Mouse (Mus musculus) kidney, postnatal 10 days (tissue): ENCODE measurements at regions not wholly inside any gene's neighbourhood (a gene's known extent, or its start where the extent isn't known, plus 50 kb on each side); places are given as distances from the start of the nearest gene placed in this dataset.

ENCODE experiments used
- DNase-seq: peaks from one replicate; pipeline ENCODE4 v3.0.0; 2021; ENCODE audit warnings: mixed read lengths

- no peak for DNase-seq
Observed at GRCm38 (mm10) chr2:72677731-72678130, 201.8 kb downstream of the Cdca7 start.

GRCm38 (mm10) chr2:72688031-72688430 is 212.1 kb downstream of the Cdca7 start:
- DNase-seq = no peak

- DNase-seq = no peak
Observed at GRCm38 (mm10) chr2:72701081-72701480, 225.1 kb downstream of the Cdca7 start.

GRCm38 (mm10) chr2:72703238-72703637 is 227.3 kb downstream of the Cdca7 start:
- no peak for DNase-seq

GRCm38 (mm10) chr2:72707676-72708659 is 232.0 kb downstream of the Cdca7 start:
- no peak for DNase-seq

- no peak for DNase-seq
Observed at GRCm38 (mm10) chr2:72716931-72717330, 241.0 kb downstream of the Cdca7 start.

- peak; percentile 63 for DNase-seq
Observed at GRCm38 (mm10) chr2:72728699-72729098, 251.5 kb downstream of the Sp3 start.

- no peak for DNase-seq
Observed at GRCm38 (mm10) chr2:72733371-72733770, 246.9 kb downstream of the Sp3 start.

GRCm38 (mm10) chr2:72735035-72735434 is 245.2 kb downstream of the Sp3 start:
- no peak for DNase-seq

- no peak for DNase-seq
Observed at GRCm38 (mm10) chr2:72736685-72737084, 243.6 kb downstream of the Sp3 start.

GRCm38 (mm10) chr2:72740391-72741361 is 239.6 kb downstream of the Sp3 start:
- DNase-seq = peak; percentile 27

- DNase-seq = no peak
Observed at GRCm38 (mm10) chr2:72741746-72742145, 238.5 kb downstream of the Sp3 start.

GRCm38 (mm10) chr2:72743651-72744050 is 236.6 kb downstream of the Sp3 start:
- DNase-seq = no peak

GRCm38 (mm10) chr2:72744901-72745300 is 235.3 kb downstream of the Sp3 start:
- no peak for DNase-seq

- DNase-seq = no peak
Observed at GRCm38 (mm10) chr2:72746476-72747215, 233.6 kb downstream of the Sp3 start.

- DNase-seq = no peak
Observed at GRCm38 (mm10) chr2:72747299-72747698, 232.9 kb downstream of the Sp3 start.

- DNase-seq = no peak
Observed at GRCm38 (mm10) chr2:72749495-72749894, 230.8 kb downstream of the Sp3 start.

GRCm38 (mm10) chr2:72751441-72751840 is 228.8 kb downstream of the Sp3 start:
- no peak for DNase-seq

- DNase-seq = peak; percentile 23
Observed at GRCm38 (mm10) chr2:72752624-72753176, 227.5 kb downstream of the Sp3 start.

GRCm38 (mm10) chr2:72753788-72754713 is 226.2 kb downstream of the Sp3 start:
- no peak for DNase-seq

GRCm38 (mm10) chr2:72763454-72763853 is 216.8 kb downstream of the Sp3 start:
- DNase-seq = no peak
